Mouse (Mus musculus) midbrain, postnatal 0 days (tissue): Measurements from ENCODE around the gene Tacc3. TPM values are rescaled to one million over a fixed set of nuclear protein-coding genes. Genes with fewer than 3 reads are reported as not detected.

ENCODE experiments used
- ATAC-seq: fragments of 200-750 bp; cut with Nextera tagmentation; 2 replicates; pipeline ENCODE4 v1.8.0; 2017; ENCODE audit warnings: moderate number of reproducible peaks, mild to moderate bottlenecking, moderate TSS enrichment, moderate library complexity; ENCODE audit not compliant: low FRiP score
- DNase-seq: peaks from one replicate; pipeline ENCODE4 v3.0.0-alpha.2; 2015; ENCODE audit warnings: low spot score
- H3K27ac ChIP-seq: fragments of 300-500 bp; sonication (generic); 2 replicates; pipeline ENCODE4 v1.5.1; 2014; ENCODE audit warnings: low read depth, mild to moderate bottlenecking, low read length, mixed read lengths
- H3K27me3 ChIP-seq: fragments of 300-500 bp; sonication (generic); 2 replicates; pipeline ENCODE4 v1.6.1; 2014; ENCODE audit warnings: low read length, control low read depth, mixed read lengths; ENCODE audit not compliant: insufficient read depth
- H3K36me3 ChIP-seq: fragments of 300-500 bp; sonication (generic); 2 replicates; pipeline ENCODE4 v1.6.1; 2014; ENCODE audit warnings: low read length, control low read depth, mixed read lengths; ENCODE audit not compliant: insufficient read depth
- H3K4me1 ChIP-seq: fragments of 300-500 bp; sonication (generic); 2 replicates; pipeline ENCODE4 v1.6.1; 2014; ENCODE audit warnings: mild to moderate bottlenecking, control low read depth, antibody characterized with exemption, low read length, mixed read lengths; ENCODE audit not compliant: insufficient read depth
- H3K4me2 ChIP-seq: fragments of 300-500 bp; sonication (generic); 2 replicates; pipeline ENCODE4 v1.6.1; 2014; ENCODE audit warnings: low read depth, mild to moderate bottlenecking, low read length, mixed read lengths; ENCODE audit not compliant: poor library complexity, severe bottlenecking
- H3K4me3 ChIP-seq: fragments of 300-500 bp; sonication (generic); 2 replicates; pipeline ENCODE4 v1.5.1; 2014; ENCODE audit warnings: low read depth, mild to moderate bottlenecking, low read length, moderate library complexity
- H3K9ac ChIP-seq: fragments of 300-500 bp; sonication (generic); replicated peaks from 2 replicates; pipeline ENCODE4 v1.6.1; 2014; ENCODE audit warnings: mild to moderate bottlenecking, low read length, moderate library complexity, mixed read lengths; ENCODE audit not compliant: poor library complexity, severe bottlenecking
- H3K9me3 ChIP-seq: fragments of 300-500 bp; sonication (generic); 2 replicates; pipeline ENCODE4 v1.6.1; 2016; ENCODE audit warnings: low read length, control low read depth
- CTCF ChIP-seq: IDR thresholded peaks from 2 replicates; pipeline ENCODE4 v1.5.1; 2016; ENCODE audit warnings: antibody characterized with exemption, mild to moderate bottlenecking
- WGBS: fragments of 180-500 bp; shearing (Covaris S2); extraction: QIAGEN DNeasy Blood & Tissue Kit; methylation state at CpG from one replicate; pipeline ENCODE4 v1.1.7; 2014; 5-methylcytosine and 5-hydroxymethylcytosine counted together
- polyA plus RNA-seq: library from polyadenylated mRNA; unstranded; fragments of >200 nt; fragmentation: Nextera tagmentation; extraction: Ambion mirVana; gene quantifications from 2 replicates; pipeline ENCODE4 v1.2.1, GENCODE M21; 2015
- total RNA-seq: library from RNA; depleted of rRNA; stranded (reverse); fragments of >200 nt; gene quantifications from 2 replicates; pipeline ENCODE4 v1.2.3, GENCODE M21; 2014

Gene Tacc3
- total and polyA plus RNA-seq, 2 experiments from 2014 or later: 17.4 to 18.7 TPM

- H3K27ac ChIP-seq: no peak overlapping the region
- WGBS: 78% methylated on average over 5 of the region's 5 CpGs
These were observed 40.7 kb downstream of the Tacc3 start for GRCm38 (mm10) chr5:33698669-33699068.

GRCm38 (mm10) chr5:33700010-33700409, 42.1 kb downstream of the Tacc3 start:
- Histone ChIP-seq H3K27me3 (peaks cover 9% of the 10 kb centered on the region), H3K4me2 (no peak overlapping the region), H3K4me3 (no peak overlapping the region), H3K36me3 (no peaks in the 10 kb centered on the region), H3K9me3 (no peaks in the 10 kb centered on the region), H3K27ac (no peak overlapping the region), H3K9ac (no peak overlapping the region), H3K4me1 (peaks cover 3% of the 10 kb centered on the region; the same call in 1 of the 2 replicates)
- no peak for TF ChIP-seq CTCF
- 52% methylated on average over 13 of the region's 13 CpGs for WGBS
- DNase-seq (no peak), ATAC-seq (no peak)

More at GRCm38 (mm10) chr5:33698669-33699068, 40.7 kb downstream of the Tacc3 start:
- H3K9ac ChIP-seq: no peak overlapping the region
- no peak overlapping the region for H3K4me2 ChIP-seq
- H3K27me3 ChIP-seq: peaks cover 16% of the 10 kb centered on the region
- H3K36me3 ChIP-seq: no peaks in the 10 kb centered on the region
- TF ChIP-seq CTCF: no peak
- ATAC-seq: no peak
- no peak for DNase-seq
- H3K9me3 ChIP-seq: no peaks in the 10 kb centered on the region
- peaks cover 3% of the 10 kb centered on the region; the same call in 1 of the 2 replicates for H3K4me1 ChIP-seq
- H3K4me3 ChIP-seq: no peak overlapping the region

- Histone ChIP-seq H3K27ac (no peak overlapping the region), H3K4me3 (no peak overlapping the region), H3K9me3 (no peaks in the 10 kb centered on the region), H3K9ac (no peak overlapping the region), H3K27me3 (no peaks in the 10 kb centered on the region; the same call in 1 of the 2 replicates), H3K36me3 (no peaks in the 10 kb centered on the region), H3K4me1 (peaks cover 3% of the 10 kb centered on the region; the same call in 1 of the 2 replicates), H3K4me2 (no peak overlapping the region)
- DNase-seq (no peak), ATAC-seq (no peak)
- TF ChIP-seq CTCF: no peak
- 82% methylated on average over 11 of the region's 11 CpGs for WGBS
These were observed 43.9 kb downstream of the Tacc3 start for GRCm38 (mm10) chr5:33701832-33702231.

- H3K36me3 ChIP-seq: no peaks in the 10 kb centered on the region
- no peaks in the 10 kb centered on the region for H3K4me1 ChIP-seq
- peak; percentile 41; the same call in 1 of the 2 replicates for ATAC-seq
- peak; percentile 56 for DNase-seq
- no peaks in the 10 kb centered on the region for H3K27me3 ChIP-seq
- H3K4me3 ChIP-seq: no peak overlapping the region
- H3K9ac ChIP-seq: no peak overlapping the region
- H3K9me3 ChIP-seq: no peaks in the 10 kb centered on the region
- no peak overlapping the region for H3K4me2 ChIP-seq
- 18% methylated on average over 8 of the region's 8 CpGs for WGBS
- no peak for TF ChIP-seq CTCF
- peak overlapping the region; percentile 44 for H3K27ac ChIP-seq
These were observed 46.1 kb downstream of the Tacc3 start for GRCm38 (mm10) chr5:33703999-33704398.

- Histone ChIP-seq H3K36me3 (no peaks in the 10 kb centered on the region), H3K4me2 (no peak overlapping the region), H3K9me3 (no peaks in the 10 kb centered on the region), H3K4me1 (no peaks in the 10 kb centered on the region), H3K27ac (peak overlapping the region; percentile 44), H3K4me3 (no peak overlapping the region), H3K9ac (no peak overlapping the region), H3K27me3 (no peaks in the 10 kb centered on the region)
- ATAC-seq (peak; percentile 77), DNase-seq (peak; percentile 80)
- WGBS: 12% methylated on average over 11 of the region's 11 CpGs
- no peak for TF ChIP-seq CTCF
These were observed 47.1 kb downstream of the Tacc3 start for GRCm38 (mm10) chr5:33704945-33705611.

GRCm38 (mm10) chr5:33705612-33706349, 47.9 kb downstream of the Tacc3 start:
- ATAC-seq: peak; percentile 8; the same call in 1 of the 2 replicates

More at GRCm38 (mm10) chr5:33705612-33706349, 47.9 kb downstream of the Tacc3 start:
- Histone ChIP-seq H3K4me1 (no peaks in the 10 kb centered on the region), H3K36me3 (no peaks in the 10 kb centered on the region), H3K9ac (no peak overlapping the region), H3K4me2 (no peak overlapping the region), H3K27ac (peak overlapping the region; percentile 32; the same call in 1 of the 2 replicates), H3K27me3 (no peaks in the 10 kb centered on the region), H3K4me3 (no peak overlapping the region), H3K9me3 (no peaks in the 10 kb centered on the region)
- DNase-seq: no peak
- 22% methylated on average over 9 of the region's 9 CpGs for WGBS
- no peak for TF ChIP-seq CTCF
